Mouse (Mus musculus) kidney, adult 2 months (tissue): ENCODE results near the gene Gm36176.

Source experiments
- CTCF ChIP-seq: fragments of 200-500 bp; conservative IDR thresholded peaks from 2 replicates; pipeline ENCODE4 v1.5.1; 2011; ENCODE audit warnings: low read depth, mild to moderate bottlenecking, control low read depth, low read length, moderate library complexity, mixed read lengths; ENCODE audit not compliant: insufficient read depth, insufficient read length
- POLR2A ChIP-seq: fragments of 200-500 bp; IDR thresholded peaks from one replicate; pipeline ENCODE4 v1.6.1; 2011; ENCODE audit warnings: low read depth, low read length, control low read depth

GRCm38 (mm10) chr10:77797677-77798076, 48.9 kb upstream of the Gm36176 start:
- no peak for TF ChIP-seq POLR2A
- TF ChIP-seq CTCF, result no peak
